Mouse (Mus musculus) spleen, adult 2 months (tissue): Measurements from ENCODE around the gene Nfia.

Source experiments
- CTCF ChIP-seq: fragments of 200-500 bp; IDR thresholded peaks from 2 replicates; pipeline ENCODE4 v1.5.1; 2011; ENCODE audit warnings: mild to moderate bottlenecking, inconsistent platforms; ENCODE audit not compliant: insufficient read depth, insufficient read length, insufficient replicate concordance; ENCODE audit errors: extremely low read depth
- POLR2A ChIP-seq: fragments of 200-500 bp; IDR thresholded peaks from 2 replicates; pipeline ENCODE4 v1.6.1; 2011; ENCODE audit warnings: low read depth, low read length, inconsistent platforms

DNA sequence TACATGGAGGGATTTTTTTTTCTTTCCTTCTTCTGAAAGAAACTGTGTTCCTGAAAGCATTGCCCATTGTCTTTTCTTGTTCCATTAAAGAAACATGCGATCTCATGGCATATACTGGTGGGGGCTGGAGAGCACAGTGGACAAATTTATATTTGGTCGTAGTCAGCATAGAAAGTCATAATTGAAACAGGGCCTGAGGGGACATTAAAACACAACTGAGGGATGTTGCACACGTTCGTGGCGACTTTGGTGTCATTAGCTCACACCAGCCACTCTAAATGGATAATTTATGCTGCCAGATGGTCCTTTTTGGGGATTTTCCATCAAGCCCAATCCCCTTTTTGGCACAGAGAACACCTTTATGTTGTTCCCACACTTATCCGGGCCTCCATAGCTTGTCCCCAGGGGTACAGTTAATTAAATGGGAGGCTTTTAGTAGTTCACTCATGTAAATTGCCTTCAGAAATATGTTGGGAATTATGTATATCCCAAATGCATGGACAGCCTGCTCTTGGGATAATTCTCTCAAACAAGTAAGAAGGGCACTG is 250.8 kb downstream of the Nfia start:
- TF ChIP-seq CTCF (no peak), POLR2A (no peak)
